Mouse (Mus musculus) layer of hippocampus, postnatal 14 days (tissue): ENCODE measurements around the gene Vmn1r94. TPM values are rescaled to one million over a fixed set of nuclear protein-coding genes. Genes with fewer than 3 reads are reported as not detected.
"Not testable (repeated sequence)": the region's sequence is repeated elsewhere in the genome, so short reads cannot be mapped to it uniquely, and the experiment has no call there.

ENCODE experiments used
- DNase-seq, 2 experiments: peaks; one replicate each; pipeline ENCODE4 v3.0.0; 2021 to 2022; ENCODE audit warnings: low spot score in 2 of 2, mixed read lengths in 1 of 2
- long read RNA-seq, 2 experiments: library from polyadenylated mRNA; stranded (forward); transcript quantifications; one replicate each; pipeline ENCODE4 v2.0.0; 2021
- total RNA-seq, 2 experiments: library from RNA; stranded (reverse); gene quantifications; 2 replicates each; pipeline ENCODE4 v1.2.3; 2021

The Vmn1r94 gene
- total RNA-seq: not detected
- long read RNA-seq, experiment 1: 0 reads
- long read RNA-seq, experiment 2: 0 reads

DNA sequence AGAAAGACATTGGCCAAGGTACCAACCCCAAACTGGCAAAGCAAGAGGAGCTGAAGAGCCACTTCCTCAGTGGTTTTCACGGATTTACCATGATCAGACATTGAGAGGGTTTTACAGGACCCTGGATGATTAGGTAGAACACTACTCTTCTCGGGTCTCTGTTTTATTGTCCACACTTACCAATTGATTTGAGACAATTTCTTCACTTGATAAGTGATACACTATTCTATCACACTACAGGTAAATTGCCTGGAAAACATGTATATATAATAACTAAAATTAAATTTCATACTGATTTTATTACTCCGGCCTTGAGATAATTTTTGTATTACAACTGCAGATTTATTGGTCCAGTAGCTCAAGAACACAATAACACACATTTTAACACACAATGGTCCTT, at the start of gene Vmn1r94:
Gene Vmn1r94, minus strand, starts transcription at position 101 of the 400 bp plus-strand sequence.
- not testable (repeated sequence) for DNase-seq

DNA sequence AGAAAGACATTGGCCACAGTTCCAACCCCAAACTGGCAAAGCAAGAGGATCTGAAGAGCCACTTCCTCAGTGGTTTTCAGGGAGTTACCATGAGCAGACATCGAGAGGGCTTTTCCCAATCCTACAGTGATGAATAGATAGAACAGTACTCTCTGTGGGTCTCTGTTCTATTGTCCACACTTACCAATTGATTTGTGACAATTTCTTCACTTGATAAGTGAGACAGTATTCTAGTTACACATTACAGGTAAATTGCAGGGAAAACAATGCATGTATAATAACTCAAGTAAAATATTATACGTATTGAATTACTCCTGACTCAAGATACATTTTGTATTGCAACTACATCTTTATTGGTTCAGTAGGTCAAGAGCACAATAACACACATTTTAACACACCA, 37.3 kb upstream of the Vmn1r94 start, which contains the start of gene Gm6164:
Gene Gm6164, minus strand, starts transcription at position 101 of the 400 bp plus-strand sequence.
- not testable (repeated sequence) for DNase-seq

DNA sequence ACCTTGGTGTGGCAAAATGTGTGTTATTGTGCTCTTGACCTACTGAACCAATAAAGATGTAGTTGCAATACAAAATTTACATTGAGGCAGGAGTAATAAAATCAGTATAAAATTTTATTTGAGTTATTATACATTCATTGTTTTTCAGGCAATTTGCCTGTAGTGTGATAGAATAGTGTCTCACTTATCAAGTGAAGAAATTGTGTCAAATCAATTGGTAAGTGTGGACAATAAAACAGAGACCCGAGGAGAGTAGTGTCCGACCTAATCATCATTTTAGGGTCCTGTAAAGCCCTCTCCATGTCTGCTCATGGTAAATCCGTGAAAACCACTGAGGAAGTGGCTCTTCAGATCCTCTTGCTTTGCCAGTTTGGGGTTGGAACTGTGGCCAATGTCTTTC, 25.2 kb upstream of the Vmn1r94 start, which contains the start of gene Vmn1r95:
Gene Vmn1r95, plus strand, starts transcription at position 301 of the 400 bp plus-strand sequence.
- not testable (repeated sequence) for DNase-seq

DNA sequence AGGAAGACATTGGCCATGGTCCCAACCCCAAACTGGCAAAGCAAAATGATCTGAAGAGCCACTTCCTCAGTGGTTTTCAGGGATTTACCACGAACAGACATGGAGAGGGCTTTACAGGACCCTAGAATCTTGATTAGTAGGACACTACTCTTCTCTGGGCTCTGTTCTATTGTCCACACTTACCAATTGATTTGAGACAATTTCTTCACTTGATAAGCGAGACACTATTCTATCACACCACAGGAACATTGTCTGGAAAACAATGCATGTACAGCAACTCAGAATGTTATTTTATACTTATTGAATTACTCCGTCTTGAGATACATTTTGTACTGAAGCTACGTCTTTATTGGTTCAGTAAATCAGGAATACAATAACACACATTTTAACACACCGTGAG, 29.2 kb downstream of the Vmn1r94 start, which contains the start of gene Vmn1r93:
Gene Vmn1r93, minus strand, starts transcription at position 101 of the 400 bp plus-strand sequence.
- DNase-seq: not testable (repeated sequence)

DNA sequence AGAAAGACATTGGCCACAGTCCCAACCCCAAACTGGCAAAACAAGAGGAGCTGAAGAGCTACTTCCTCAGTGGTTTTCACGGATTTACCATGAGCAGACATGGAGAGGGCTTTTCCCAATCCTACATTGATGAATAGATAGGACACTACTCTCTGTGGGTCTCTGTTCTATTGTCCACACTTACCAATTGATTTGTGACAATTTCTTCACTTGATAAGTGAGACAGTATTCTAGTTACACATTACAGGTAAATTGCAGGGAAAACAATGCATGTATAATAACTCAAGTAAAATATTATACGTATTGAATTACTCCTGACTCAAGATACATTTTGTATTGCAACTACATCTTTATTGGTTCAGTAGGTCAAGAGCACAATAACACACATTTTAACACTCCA, 45.7 kb downstream of the Vmn1r94 start, which contains the start of gene Gm16442:
Gene Gm16442, minus strand, starts transcription at position 101 of the 400 bp plus-strand sequence.
- not testable (repeated sequence) for DNase-seq

Other genes with a start within 250 kb of the Vmn1r94 start
- 10 to 100 TPM; 10.4 to 11.3 TPM for gene Pvr, start 247.2 kb downstream of the Vmn1r94 start, total RNA-seq
- not detected for gene Igsf23, start 217.6 kb downstream of the Vmn1r94 start, total RNA-seq
- gene Ceacam20, start 203.0 kb downstream of the Vmn1r94 start, total RNA-seq: not detected
- not detected for gene Nlrp9b, start 176.9 kb downstream of the Vmn1r94 start, total RNA-seq
- gene Vmn1r91, start 68.7 kb downstream of the Vmn1r94 start, total RNA-seq: not detected
- not detected for gene Gm16442, start 45.8 kb downstream of the Vmn1r94 start, total RNA-seq
- gene Vmn1r93, start 29.3 kb downstream of the Vmn1r94 start, total RNA-seq: not detected
- gene Vmn1r95, start 25.3 kb upstream of the Vmn1r94 start, total RNA-seq: not detected
- gene Gm6164, start 37.2 kb upstream of the Vmn1r94 start, total RNA-seq: not detected
- not detected for gene Gm4498, start 65.5 kb upstream of the Vmn1r94 start, total RNA-seq
- not detected for gene Gm5890, start 94.5 kb upstream of the Vmn1r94 start, total RNA-seq
- not detected for gene Gm4133, start 165.7 kb upstream of the Vmn1r94 start, total RNA-seq
- gene Gm5728, start 207.0 kb upstream of the Vmn1r94 start, total RNA-seq: not detected
- gene Vmn1r100, start 249.6 kb upstream of the Vmn1r94 start, total RNA-seq: not detected